Mouse (Mus musculus) frontal cortex, postnatal 10 days (tissue): ENCODE results near the gene Sept4.
A peak's percentile ranks its signal among the peaks of the same experiment; 100 is the strongest.

Experiments
- DNase-seq, 2 experiments: peaks; one replicate each; pipeline ENCODE4 v3.0.0; 2022; ENCODE audit warnings: low spot score in 2 of 2, mixed read lengths in 1 of 2

The Sept4 gene

DNA sequence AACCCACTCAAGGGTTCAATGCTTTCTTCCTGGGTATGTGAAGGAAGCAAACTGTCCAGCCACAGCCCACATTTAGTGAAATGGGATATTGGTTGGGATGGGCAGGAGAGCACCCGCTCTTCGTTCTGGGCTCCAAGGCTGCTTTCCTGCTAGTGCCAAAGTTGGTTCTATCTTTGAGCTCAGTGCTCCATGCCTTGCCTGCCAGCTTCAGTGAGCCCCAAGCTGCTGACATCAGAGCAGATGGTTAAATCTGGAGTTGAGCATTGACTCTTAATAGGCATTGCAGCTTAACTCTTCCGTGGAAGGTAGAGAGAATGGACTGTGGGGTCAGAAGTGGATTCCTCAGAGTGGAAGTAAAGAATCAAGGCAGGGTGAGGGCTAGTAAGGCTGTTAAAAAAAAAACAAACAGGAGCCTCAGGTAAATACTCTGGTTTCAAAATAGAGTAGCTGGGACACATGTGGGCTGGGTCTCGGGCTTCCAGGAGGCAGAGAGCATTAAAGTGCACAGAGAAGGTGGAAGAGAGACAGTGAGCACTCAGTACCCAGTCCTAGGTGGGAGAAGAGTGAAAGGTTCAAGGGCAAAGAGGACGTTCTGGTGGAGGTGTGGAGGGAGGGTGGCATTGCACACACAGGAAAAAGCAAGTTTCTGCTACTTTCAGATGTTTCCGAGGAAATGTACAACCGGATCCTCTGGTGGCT lies at the start of gene Sept4:
Gene Sept4, plus strand, starts transcription at position 649 of the 699 bp plus-strand sequence.
- no peak for DNase-seq

DNA sequence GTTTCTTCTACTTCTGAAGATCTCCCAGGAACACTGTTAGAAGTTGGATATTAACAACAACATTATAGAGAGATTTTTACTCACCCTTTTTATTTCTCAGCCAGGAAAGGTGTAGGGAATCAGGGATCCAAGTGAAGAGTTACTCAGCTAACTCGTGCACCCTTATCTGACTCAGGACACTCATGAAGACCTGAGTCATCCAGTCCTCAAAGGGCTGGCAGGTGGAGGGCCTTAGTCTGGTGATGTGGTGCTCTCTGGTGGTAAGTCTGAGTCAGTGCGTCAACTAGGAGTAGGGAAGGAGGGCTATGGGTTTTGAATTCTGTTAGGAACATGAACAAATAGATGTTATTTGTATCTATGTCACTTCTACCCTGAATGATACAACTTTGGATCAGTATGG lies 49.4 kb upstream of the Sept4 start:
- DNase-seq: no peak

DNA sequence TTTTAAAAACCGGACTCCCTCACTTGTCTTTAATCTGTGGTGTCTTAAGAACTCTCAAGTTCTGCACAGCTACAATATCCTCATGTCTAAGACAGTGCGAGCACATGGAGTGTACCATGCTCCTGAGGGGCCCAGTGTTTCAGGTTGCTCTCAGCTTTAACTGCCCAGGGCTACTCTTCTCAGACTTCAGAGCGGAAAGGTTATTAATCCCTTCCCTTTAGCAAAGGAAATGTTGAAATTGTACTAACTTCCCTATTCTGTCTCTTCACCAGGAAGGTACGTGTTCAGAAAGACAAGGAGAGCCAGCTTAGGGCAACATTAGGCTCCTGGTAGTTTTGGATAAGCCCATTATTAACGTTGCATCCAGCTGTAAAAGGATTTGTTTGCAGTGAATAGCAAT lies 45.2 kb upstream of the Sept4 start:
- no peak for DNase-seq

DNA sequence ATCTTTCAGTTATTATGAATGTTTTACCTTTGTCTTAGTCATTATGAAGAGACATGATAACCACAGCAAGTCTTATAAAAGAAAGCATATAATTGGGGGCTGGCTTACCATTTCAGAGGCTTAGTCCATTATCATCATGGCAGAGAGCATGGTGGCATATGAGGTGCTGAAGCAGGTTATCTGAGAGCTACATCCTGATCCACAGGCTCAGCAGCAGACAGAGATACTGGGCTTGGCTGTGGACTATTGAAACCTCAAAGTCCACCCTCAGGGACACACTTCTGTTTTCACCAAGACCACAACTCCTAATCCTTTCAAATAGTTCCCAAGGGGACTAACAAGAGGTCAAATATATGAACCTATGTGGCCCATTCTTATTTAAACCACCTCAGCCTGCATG lies 44.7 kb upstream of the Sept4 start:
- DNase-seq: no peak

DNA sequence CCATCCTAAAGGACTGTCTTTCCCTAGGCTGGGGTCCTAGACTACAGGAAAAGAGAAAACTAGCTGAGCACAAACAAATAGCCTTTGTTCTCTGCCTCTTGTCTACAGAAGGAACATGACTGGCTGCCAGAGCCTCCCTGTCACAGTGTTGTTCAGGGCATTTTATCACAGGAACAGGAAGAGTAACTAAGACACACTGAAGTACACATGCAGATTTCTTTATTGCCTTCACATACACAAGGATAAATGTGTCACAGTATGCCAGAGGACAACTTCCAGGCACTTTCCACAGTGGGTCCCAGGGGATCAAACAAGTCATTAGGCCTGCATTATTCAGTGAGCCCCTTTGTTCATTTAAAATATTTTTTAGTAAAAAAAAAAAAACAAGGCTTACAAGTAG lies 43.9 kb upstream of the Sept4 start:
- DNase-seq: no peak

DNA sequence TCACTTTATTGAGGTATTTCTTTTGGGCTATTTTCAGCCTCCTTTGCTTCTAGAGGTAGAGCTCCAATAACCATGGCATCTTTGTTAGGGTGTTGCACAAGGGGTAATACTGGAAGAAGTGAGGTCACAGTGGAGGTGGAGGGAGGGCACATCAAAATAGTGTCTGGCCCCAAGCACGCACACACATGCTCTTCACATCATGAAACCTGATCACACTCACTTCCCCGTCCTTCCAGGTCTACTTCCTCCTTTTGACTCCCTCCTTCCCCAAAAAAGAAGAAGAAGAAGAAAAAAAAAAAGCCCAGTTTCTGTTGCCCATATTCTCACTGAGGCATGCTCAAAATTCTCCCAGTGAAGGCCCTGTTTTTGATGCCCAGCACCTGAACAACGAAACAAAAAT lies 41.3 kb upstream of the Sept4 start:
- DNase-seq: no peak

DNA sequence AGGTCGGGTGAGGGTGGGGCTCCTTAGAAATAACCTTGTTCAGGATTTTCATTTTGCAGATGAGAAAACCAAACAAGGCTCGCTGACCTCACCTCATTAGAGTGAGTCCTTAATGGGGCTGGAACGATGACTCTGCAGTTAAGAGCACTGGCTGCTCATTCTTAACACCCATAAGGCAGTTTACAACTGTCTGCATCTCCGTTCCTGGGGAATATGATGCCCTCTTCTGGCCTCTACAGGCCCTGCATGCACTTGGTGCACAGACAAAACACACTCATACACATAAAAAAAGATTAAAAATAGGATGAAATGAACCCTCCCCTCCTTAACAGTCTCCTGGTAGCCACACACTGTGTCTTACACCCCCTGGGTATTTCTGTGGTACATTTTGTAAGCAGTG lies 40.7 kb upstream of the Sept4 start:
- no peak for DNase-seq

DNA sequence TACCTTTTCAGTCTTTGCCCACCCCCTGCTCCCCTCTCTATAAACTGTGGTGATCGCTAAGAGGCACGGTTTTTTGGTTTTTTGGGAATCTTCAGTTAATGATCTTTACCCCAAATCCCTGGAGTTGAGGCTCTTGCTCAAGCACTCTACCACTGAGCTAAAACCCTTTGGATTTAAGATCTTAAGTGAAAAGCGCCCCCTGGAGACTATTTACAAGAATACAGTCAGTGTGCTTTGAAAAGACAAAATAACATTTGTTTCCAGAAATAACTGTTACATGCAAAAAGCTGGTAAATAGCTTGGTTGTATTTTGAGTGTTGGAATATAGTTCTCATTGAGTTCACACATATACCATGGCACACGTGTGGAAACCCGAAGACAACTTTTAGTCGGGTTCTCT lies 37.0 kb upstream of the Sept4 start:
- DNase-seq: no peak

DNA sequence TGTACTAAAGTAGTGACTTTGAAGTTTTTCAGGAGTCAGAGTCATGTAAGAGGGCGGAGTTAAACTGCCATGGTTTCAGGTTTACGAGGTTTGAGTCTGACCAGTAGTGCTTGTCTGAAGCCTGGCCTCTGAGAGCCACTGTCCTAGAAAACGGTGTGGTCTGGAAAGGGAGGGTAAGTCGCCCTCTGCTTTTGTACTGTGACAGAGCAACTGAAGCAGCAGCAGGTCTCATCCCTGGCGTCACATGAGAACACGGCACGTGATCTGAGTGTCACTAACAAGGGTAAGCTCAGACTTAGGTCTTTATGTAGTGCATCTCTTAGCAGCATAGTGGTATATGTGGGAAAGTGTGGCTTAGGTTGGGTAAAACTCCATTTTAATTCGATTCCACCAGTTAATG lies 26.4 kb upstream of the Sept4 start:
- DNase-seq: no peak

DNA sequence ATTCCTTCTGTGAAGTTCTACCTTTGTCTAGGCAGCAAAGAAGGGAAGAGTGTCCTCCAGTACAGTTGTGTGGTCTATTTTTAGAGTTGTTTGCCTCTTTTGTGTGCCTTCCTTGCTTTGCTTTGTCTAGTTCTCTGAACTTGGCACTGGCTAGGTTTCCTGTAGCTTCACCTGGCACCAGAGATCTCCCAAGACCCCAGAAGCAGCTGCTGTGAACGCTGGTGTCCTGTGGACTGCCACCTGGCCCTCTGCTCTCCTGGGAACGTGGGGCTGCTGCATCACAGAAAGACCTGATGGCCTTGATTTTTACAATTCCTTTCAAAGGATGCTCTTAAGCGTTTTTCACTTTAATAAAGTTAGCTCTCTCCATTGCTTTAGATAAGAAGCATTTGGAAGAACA lies 25.8 kb upstream of the Sept4 start:
- no peak for DNase-seq

DNA sequence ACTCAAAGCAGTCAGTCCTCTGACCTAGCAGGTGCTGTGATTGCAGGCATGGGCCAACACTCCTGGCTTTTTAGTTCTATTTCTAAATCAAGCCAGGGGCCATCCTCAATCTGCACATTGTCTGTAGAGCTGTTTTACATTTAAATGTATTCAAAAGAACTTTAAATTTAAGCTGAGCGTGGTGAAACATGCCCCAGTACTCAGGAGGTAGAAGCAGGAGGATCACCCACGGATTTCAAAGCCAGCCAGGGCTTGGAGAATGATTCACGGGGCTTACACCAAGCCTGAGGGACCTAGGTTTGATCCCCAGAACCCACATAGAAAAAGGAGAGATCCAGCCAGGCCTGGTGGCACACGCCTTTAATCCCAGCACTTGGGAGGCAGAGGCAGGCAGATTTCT lies 15.4 kb upstream of the Sept4 start:
- no peak for DNase-seq

DNA sequence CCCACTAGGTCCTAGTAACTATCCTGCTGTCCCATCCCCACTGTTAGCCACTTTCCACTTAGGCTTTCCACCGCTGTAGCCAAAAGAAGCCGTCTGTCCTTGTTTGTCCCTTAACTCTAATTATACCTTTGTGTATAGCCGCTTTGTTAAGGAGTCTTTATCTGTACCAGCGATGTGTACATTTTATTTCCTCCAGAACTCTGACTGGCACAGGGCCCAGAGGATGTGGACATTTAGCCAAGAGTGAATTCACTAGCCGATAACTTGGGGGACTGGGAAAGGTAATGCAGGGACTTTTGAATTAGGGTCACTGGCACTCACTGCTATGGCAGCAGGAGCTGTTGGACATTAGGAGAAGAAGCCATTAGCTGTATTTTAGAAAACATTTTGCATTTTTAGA lies 14.3 kb upstream of the Sept4 start:
- DNase-seq: no peak

DNA sequence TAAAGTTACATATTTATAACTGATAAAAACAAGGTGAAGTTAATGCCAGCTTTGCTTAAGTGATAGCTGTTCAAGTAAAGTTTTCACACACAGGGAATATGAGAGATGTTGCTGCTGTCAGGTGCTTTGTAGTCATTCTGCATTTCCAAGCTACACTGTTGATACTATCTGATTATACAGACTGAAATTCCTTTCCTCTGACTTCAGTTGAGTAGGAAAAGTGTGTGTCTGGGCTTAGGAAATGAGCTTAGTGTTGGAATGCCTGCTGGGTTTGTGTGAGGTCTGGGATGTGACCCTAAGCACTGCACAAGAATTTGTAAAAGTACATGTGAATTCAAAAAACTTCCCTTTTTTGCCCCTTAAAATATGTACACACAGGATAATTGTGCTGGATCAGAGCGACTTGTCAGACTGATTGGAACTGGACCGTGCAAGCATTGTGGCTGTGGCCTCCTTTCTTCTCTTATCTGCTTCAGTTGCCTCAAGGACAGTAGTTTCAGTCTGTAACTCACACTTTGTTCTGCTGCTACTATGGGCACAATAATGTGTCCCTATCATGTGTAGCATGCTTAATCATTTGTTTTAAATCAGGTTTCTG lies 13.5 kb upstream of the Sept4 start:
- DNase-seq: no peak

DNA sequence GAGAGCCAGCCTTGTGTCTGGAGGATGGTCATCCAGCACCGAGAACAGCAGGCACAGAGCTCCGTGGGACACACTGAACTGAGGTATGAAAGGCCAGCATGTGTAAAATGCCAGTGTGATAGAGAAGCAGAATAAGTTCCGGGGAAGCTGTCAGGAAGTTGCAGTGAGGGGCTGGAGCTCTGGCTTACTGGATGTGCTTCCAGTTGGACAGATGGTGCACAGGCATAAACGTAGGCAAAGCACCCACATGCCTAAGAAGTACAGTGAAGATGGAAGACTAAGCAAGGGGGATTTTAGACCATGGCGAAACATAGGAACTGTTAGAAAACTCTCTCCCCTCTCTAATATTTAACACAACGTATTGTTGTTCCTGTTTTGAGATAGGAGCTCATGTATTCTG lies 7.5 kb upstream of the Sept4 start:
- no peak for DNase-seq

DNA sequence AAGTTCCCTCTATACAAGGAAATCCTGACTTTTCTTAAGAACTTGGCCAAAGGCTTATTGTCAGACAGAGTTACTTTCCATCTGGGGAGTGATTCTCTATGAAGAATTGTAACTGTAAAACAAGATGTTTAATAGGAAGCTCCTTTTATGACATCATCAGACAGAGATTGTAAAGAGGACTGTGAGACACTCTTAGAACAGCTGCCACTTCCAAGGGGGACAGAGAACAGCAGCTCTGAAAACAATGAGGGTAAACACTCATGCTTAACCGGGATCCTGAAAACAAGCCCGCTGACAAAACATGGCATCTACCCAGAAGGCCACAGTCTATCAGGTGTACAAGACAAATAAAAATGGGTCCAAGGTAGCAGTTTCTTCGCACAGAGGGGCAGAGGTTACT lies 2.2 kb upstream of the Sept4 start, which contains the start of gene Gm11492:
Gene Gm11492, plus strand, starts transcription at position 153 of the 400 bp plus-strand sequence.
- no peak for DNase-seq

DNA sequence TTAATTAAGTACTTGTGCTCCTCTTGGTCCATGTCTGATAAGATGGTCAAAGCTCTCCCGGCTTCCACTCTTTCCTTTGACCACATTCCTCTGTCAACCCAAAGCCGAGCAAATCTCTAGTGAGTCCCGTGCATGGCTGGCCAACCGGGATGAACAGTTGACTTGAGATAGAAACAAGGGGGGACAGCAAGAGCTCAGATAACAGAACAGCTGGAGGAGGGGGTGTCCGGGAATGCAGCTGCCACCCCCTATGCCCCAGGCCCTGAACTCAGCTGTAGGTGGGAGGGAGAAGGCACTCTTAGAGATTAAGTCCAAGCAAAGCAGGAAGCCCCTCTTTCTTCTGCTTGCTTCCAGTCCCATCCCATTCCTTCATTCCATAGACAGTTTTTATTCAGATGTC lies 2.0 kb downstream of the Sept4 start:
- no peak for DNase-seq

DNA sequence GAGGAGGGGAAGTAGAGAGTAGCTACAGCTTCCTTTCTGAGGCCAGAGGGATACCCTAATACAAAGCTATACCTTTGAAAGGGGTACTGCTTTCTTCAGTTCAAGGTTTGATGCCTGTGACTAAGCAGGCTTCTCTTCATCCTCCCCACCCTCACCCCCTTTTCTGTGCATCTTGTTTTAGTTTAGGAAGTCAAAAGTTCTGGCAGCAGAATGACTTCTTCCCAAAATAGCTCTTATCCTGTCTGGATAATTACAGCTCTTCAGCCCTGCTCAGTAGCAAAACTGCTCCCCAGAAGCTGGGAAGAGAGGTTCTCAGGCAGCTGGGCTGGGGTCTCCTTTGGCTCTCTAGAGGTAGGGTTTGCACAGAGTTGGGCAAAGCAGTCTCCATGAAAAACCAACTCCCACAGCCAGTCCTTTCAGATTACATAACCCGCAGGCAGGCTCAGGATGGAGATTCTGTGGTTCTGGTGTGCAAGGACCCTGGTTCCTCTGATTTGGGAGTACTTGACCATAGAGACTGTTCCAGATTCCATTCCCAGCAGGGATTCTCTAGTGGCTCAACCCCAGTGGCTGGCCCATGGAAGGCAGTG lies 2.8 kb downstream of the Sept4 start:
- no peak for DNase-seq

DNA sequence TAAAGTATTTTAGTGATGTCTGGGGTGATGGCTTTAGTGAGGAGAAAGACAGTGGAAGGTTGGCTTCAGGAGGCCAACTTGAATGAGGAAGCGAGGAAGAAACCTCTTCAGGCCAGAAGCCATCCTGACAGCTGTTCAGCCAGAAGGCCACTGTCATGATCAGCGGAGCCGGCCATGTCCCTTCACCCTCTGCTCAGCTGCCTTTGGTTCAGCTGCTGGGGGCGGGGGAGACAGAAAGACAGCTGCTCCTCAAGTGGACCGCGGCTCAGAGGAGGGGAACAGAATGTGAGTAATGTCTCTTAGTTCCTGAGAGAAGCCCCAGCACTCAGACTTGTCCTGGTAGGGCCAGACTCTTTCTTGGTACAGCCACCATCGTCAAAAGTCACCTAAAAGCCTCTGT lies 5.0 kb downstream of the Sept4 start:
- DNase-seq: no peak

DNA sequence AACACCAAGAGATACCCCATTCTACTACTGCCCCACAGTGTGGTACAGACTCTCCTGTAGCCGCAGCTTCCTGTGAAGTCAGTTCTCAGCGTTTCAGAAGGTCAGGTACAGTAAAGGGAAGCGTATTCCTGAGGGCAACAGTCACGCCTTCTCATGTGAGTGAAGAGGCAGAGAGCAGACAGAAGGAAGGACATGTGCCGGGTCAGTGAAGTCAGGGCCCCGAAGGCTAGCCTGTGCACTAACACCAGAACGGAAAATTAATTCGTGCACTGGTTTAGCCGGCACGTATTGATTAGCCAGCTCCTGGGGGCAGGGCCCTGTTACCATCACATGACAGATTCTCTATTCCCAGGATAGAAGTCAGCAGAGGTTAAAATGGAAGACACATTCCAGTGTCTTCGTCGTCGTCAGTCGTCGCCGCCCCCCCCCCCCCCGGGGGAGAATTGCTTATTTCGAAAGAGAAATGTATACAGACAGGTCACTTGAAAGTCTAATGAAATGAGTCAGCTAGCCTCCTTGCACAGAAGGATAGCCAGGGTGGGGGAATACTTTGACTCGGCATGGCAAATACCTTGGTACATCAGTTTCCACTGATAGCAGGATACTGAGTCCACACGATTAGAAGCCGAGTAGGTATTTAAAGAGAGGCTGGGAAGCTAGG lies 5.9 kb downstream of the Sept4 start:
- DNase-seq: no peak

DNA sequence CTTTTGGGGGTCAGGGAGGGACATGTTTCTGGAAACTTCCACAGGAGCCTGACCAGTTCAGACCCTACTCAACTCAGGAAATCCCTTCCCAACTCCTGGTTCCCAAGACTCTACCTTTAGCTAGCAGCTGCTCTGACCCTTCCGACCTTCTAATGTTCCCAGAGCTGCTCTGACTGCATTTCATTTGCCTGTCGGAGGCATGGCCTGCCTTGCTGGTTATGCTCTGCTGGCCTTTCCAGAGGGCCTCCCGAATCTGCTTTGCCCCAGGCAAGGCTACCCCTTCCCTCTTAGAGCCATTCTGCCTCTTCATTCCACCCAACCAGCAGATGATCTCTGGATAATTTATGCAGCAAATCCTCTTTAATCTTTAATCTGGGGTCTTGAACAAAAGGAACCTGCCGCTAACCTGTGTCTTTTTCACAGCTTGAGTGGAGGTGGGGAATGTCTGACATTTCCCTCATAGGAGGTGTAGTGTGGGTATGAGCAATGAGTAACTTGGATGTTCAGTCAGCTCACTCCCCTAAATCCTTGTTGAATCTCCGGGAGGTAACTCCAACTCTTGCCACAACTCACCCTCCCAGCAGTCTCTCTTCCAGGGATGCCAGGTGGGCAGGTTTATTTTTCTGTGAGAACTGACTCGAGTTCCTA lies 9.0 kb downstream of the Sept4 start:
- DNase-seq: no peak

DNA sequence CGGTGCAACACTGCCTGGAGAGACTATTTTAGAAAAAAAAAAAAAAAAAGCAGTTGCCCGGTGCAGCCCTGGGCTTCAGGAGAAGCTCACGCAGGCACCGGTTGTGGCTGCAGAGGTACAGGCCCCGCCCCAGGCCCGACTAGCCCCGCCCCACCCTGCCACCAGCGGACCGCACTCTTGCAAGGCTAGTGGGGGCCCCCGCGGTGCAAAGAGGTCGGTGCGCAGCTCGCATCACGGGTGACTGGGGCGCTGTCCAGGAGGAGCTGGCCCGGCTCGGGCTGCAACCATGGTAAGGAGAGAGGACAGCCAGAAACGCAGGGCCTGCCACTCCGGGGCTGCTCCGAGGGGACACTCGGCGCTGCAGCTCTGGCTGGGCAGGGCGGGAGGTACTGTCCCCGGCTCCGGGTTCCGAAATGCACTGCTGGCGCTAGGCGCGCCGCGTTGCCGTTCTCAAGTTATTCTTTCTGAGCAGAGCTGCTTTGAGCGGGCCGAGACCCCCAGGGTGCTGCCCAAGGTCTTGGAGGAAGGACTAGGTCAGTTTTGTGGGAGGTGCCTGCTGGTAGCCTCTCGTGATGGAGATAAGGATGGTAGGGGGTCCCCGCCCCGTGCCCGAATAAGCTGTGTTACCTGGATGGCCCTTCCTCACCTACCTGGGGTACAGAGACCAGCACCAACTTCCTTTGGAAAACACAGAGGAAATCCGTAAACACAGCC lies 9.7 kb downstream of the Sept4 start:
- peak in 1 of 2 experiments; percentile 61 for DNase-seq
